Mouse (Mus musculus) forebrain, embryonic 12.5 days (tissue): ENCODE measurements around the gene Mertk. TPM values are rescaled to one million over a fixed set of nuclear protein-coding genes. Genes with fewer than 3 reads are reported as not detected.

Source experiments
- ATAC-seq: fragments of 200-750 bp; cut with Nextera tagmentation; 2 replicates; pipeline ENCODE4 v1.8.0; 2017; ENCODE audit warnings: moderate TSS enrichment; ENCODE audit not compliant: low FRiP score
- H3K27ac ChIP-seq: fragments of 300-500 bp; sonication (generic); 2 replicates; pipeline ENCODE4 v1.5.1; 2016; ENCODE audit warnings: mild to moderate bottlenecking
- H3K27me3 ChIP-seq: fragments of 300-500 bp; sonication (generic); 2 replicates; pipeline ENCODE4 v1.6.1; 2016; ENCODE audit warnings: mild to moderate bottlenecking
- H3K36me3 ChIP-seq: fragments of 300-500 bp; sonication (generic); replicated peaks from 2 replicates; pipeline ENCODE4 v1.6.1; 2016; ENCODE audit warnings: mild to moderate bottlenecking
- H3K4me1 ChIP-seq: fragments of 300-500 bp; sonication (generic); 2 replicates; pipeline ENCODE4 v1.6.1; 2016
- H3K4me2 ChIP-seq: fragments of 300-500 bp; sonication (generic); 2 replicates; pipeline ENCODE4 v1.6.1; 2016; ENCODE audit warnings: mild to moderate bottlenecking, moderate library complexity
- H3K4me3 ChIP-seq: fragments of 300-500 bp; sonication (generic); replicated peaks from 2 replicates; pipeline ENCODE4 v1.5.1; 2016; ENCODE audit warnings: mild to moderate bottlenecking
- H3K9ac ChIP-seq: fragments of 300-500 bp; sonication (generic); 2 replicates; pipeline ENCODE4 v1.6.1; 2016; ENCODE audit warnings: mild to moderate bottlenecking
- H3K9me3 ChIP-seq: fragments of 300-500 bp; sonication (generic); 2 replicates; pipeline ENCODE4 v1.6.1; 2016
- WGBS: fragments of 180-500 bp; shearing (Covaris S2); methylation state at CpG from one replicate; pipeline ENCODE4 v1.1.7; 2016; 5-methylcytosine and 5-hydroxymethylcytosine counted together
- polyA plus RNA-seq: library from polyadenylated mRNA; unstranded; fragments of >200 nt; fragmentation: Nextera tagmentation; extraction: Ambion mirVana; gene quantifications from 2 replicates; pipeline ENCODE4 v1.2.1, GENCODE M21; 2016

Gene Mertk
- polyA plus RNA-seq, 1 experiment from 2014 or later, result 2.7 TPM

GRCm38 (mm10) chr2:128816311-128816710 lies 117.6 kb downstream of the Mertk start:
- no peaks in the 10 kb centered on the region for H3K27me3 ChIP-seq
- no peak overlapping the region for H3K4me2 ChIP-seq
- no peak overlapping the region for H3K27ac ChIP-seq
- ATAC-seq, result no peak
- H3K9ac ChIP-seq, result no peak overlapping the region
- H3K36me3 ChIP-seq, result no peaks in the 10 kb centered on the region
- peaks cover 14% of the 10 kb centered on the region for H3K4me1 ChIP-seq
- no peaks in the 10 kb centered on the region for H3K9me3 ChIP-seq
- 89% methylated on average over 1 of the region's 1 CpGs for WGBS
- no peak overlapping the region for H3K4me3 ChIP-seq

GRCm38 (mm10) chr2:128816916-128817315 lies 118.2 kb downstream of the Mertk start:
- 48% methylated on average over 6 of the region's 6 CpGs for WGBS
- Histone ChIP-seq H3K27me3 (no peaks in the 10 kb centered on the region), H3K9me3 (no peaks in the 10 kb centered on the region), H3K9ac (no peak overlapping the region), H3K4me2 (peak overlapping the region; percentile 62), H3K36me3 (no peaks in the 10 kb centered on the region), H3K4me3 (peak overlapping the region; percentile 71), H3K27ac (no peak overlapping the region), H3K4me1 (peaks cover 14% of the 10 kb centered on the region)
- ATAC-seq, result no peak

- no peaks in the 10 kb centered on the region for H3K27me3 ChIP-seq
- peaks cover 14% of the 10 kb centered on the region for H3K4me1 ChIP-seq
- H3K27ac ChIP-seq, result peak overlapping the region; percentile 96
- H3K9me3 ChIP-seq, result no peaks in the 10 kb centered on the region
- WGBS, result 0% methylated on average over 7 of the region's 7 CpGs
- H3K9ac ChIP-seq, result peak overlapping the region; percentile 22; the same call in 1 of the 2 replicates
- no peaks in the 10 kb centered on the region for H3K36me3 ChIP-seq
- peak overlapping the region; percentile 62 for H3K4me2 ChIP-seq
- peak overlapping the region; percentile 71 for H3K4me3 ChIP-seq
- no peak for ATAC-seq
Measured at GRCm38 (mm10) chr2:128817387-128817785, 118.6 kb downstream of the Mertk start.

DNA sequence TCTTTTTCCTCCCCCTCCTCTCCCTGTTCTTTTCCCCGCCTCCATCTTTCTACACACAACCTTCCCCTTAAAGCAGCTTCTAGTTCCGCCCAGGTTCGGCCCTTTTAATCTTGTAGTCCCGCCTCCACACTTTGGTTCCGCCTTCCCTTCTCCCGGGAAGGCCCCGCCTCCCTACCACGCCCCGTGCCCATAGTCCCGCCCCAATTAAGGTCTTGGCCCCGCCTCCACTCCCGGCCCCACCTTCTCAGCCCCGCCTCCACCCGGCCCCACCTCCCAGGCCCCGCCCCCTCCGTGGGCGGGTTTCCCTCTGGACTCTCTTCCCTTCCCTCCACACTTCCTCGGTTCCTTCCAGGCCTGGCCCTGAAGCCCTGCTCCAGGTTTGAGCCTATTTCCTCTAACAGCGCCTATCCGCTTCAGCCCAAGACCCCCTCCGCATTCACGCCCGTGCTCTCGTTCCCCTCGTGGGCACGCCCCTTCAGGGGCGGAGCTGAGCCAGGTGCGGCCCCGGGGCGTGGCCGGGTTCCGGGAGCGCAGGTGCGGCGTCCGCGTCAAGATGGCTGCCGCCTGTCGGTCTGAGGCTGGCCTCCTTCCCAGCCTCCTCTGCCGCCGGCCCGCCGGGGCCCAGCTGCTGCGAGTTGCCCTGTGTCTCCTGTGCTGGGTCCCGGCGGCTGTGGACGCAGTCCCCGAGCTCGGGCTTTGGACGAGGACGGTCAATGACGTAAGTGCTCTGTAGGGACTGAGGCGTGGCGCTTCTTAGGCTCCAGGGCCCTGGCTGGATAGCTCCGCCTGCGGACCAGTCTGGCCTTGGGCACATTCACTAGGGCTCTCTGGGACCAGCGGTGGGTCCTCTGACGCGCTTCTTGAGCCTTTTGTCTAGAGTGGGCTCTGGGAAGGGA lies 119.3 kb downstream of the Mertk start, which contains the start of gene Tmem87b:
Gene Tmem87b (plus strand): TSS at position 333 of the 896 bp plus-strand sequence.
- peaks cover 14% of the 10 kb centered on the region for H3K4me1 ChIP-seq
- H3K27me3 ChIP-seq, result no peaks in the 10 kb centered on the region
- peak; percentile 92 for ATAC-seq
- peak within 1 kb of the TSS; percentile 72 for H3K9ac ChIP-seq
- H3K4me3 ChIP-seq, result peak within 1 kb of the TSS; percentile 71
- peak within 1 kb of the TSS; percentile 62 for H3K4me2 ChIP-seq
- no peaks in the 10 kb centered on the region for H3K9me3 ChIP-seq
- under 1% methylated on average over 59 of the region's 59 CpGs for WGBS
- peak within 1 kb of the TSS; percentile 96 for H3K27ac ChIP-seq
- no peaks in the 10 kb centered on the region for H3K36me3 ChIP-seq

DNA sequence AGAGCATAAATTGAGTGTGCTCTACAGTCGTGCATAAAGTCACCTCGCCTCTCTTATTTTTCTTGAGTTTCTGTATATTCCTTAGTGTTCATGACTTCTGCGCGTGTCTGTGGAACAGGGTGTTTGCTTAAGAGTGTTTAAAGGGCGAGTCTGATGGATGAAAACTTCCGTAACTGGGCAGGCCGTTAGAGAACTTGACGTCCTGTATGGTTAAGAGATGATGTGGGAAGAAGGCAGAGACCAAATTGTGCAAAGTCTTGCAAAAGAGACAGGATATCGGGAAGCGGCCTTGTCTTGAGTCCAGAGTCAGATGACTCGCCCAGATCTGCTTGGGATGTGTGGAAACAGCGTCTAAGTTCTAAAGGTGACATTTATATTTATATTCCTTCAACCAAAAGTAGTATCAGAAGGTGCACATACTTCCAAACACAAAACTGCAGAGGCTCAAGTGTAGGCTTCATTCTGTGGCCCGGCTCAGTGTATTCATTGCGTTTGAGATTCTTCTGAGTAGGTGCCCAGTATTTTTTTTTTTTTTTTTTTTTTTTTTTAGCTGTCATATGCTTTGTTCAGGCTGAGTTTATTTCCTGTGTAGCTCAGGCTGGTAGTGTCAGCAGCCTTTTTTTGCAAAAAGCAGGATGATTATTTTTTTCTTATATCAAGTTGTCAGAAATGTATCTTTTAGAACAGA lies 120.3 kb downstream of the Mertk start:
- H3K4me2 ChIP-seq, result peak overlapping the region; percentile 62
- 19% methylated on average over 14 of the region's 14 CpGs for WGBS
- no peaks in the 10 kb centered on the region for H3K27me3 ChIP-seq
- H3K9ac ChIP-seq, result peak overlapping the region; percentile 72
- H3K9me3 ChIP-seq, result no peaks in the 10 kb centered on the region
- H3K4me1 ChIP-seq, result peaks cover 14% of the 10 kb centered on the region
- H3K36me3 ChIP-seq, result no peaks in the 10 kb centered on the region
- no peak for ATAC-seq
- H3K4me3 ChIP-seq, result peak overlapping the region; percentile 71
- H3K27ac ChIP-seq, result peak overlapping the region; percentile 96

DNA sequence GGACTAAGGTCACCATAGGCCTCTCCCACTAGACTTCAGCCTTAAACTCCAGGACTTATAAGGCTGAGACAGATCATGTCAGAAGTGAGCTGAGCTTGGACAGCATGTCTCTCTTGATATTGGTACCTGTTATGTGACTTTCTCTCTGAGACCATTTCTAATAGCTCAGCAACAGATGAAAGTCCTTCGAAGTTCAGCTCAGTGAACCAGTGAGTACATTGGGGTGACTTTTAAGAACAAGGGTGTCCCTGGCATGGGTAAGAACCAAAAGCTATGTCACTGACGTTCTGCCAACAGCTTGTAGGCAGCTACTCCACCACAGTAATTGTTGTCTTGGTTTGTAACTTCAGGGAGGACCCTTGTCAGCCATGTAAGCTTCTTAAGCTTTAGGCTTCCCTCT lies 121.9 kb downstream of the Mertk start:
- Histone ChIP-seq H3K27ac (no peak overlapping the region), H3K27me3 (no peaks in the 10 kb centered on the region), H3K36me3 (no peaks in the 10 kb centered on the region), H3K9ac (no peak overlapping the region), H3K4me3 (no peak overlapping the region), H3K4me2 (no peak overlapping the region), H3K9me3 (no peaks in the 10 kb centered on the region), H3K4me1 (peaks cover 14% of the 10 kb centered on the region)
- 89% methylated on average over 2 of the region's 2 CpGs for WGBS
- ATAC-seq, result no peak

DNA sequence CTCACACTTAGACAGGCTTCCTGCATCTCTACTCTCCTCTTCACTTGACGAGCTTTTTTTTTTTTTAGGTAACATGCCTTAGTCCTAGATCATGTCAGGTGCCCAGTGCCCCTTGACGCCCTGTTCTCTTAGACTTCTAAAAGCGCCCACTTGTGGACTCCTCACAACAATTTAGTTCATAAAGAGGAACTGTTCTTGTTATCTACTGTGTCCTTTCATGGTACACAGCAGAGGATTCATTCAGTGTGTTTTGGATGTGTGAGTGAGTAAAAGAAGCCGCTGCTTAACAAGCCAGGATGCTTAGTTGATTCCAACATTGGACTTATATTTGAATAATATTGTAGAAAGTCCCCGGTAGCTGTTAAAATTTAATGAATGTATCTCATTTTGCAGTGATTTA lies 125.1 kb downstream of the Mertk start:
- no peak for ATAC-seq
- Histone ChIP-seq H3K27me3 (no peaks in the 10 kb centered on the region), H3K4me3 (no peak overlapping the region), H3K27ac (no peak overlapping the region), H3K9ac (no peak overlapping the region), H3K36me3 (peaks cover 20% of the 10 kb centered on the region; the same call in 1 of the 2 replicates), H3K4me2 (no peak overlapping the region), H3K9me3 (no peaks in the 10 kb centered on the region), H3K4me1 (peaks cover 9% of the 10 kb centered on the region)
- WGBS, result 87% methylated on average over 5 of the region's 5 CpGs

DNA sequence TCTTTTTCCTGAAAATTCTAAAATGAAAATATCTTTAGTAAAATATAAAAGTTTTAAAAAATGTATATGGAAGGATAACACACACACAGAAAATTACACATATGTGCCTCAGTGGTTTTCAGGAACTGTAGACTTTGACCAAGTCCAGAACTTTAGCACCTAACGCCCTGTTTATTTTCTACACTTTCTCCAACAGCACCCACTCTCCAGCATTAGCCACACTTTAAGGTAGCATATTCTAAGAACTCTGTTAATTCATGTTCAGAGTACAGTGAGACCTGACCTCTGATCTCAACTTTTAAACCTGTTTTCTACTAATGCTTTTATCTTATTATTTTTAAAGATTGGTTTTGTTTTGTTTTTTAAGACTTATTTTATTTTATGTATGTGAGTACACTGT lies 129.0 kb downstream of the Mertk start:
- H3K9ac ChIP-seq, result no peak overlapping the region
- no peak overlapping the region for H3K4me2 ChIP-seq
- no peak for ATAC-seq
- no peak overlapping the region for H3K27ac ChIP-seq
- H3K4me1 ChIP-seq, result no peaks in the 10 kb centered on the region
- H3K36me3 ChIP-seq, result peaks cover 40% of the 10 kb centered on the region
- H3K9me3 ChIP-seq, result no peaks in the 10 kb centered on the region
- no peak overlapping the region for H3K4me3 ChIP-seq
- WGBS, result 96% methylated on average over 1 of the region's 1 CpGs
- H3K27me3 ChIP-seq, result no peaks in the 10 kb centered on the region

DNA sequence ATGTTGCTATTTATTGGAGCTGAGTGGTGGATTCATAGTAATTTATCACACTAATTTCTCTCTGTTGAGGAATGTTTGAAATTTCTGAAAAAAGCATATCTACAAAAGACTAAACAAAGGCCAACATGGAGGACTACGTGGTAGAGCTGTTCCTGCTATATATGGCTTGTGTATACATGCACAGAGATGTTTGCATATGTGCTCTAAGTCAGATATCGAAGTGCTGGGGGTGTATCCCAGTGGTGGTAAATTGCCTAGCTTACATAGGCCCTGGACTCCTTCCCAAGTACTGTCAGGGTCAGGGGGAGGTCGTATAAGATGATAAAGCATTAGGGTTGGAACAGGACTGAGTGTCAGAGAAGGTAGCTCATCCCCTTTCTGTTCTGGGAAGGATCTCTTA lies 133.9 kb downstream of the Mertk start:
- H3K4me1 ChIP-seq, result no peaks in the 10 kb centered on the region
- H3K27ac ChIP-seq, result no peak overlapping the region
- peaks cover 69% of the 10 kb centered on the region for H3K36me3 ChIP-seq
- 87% methylated on average over 3 of the region's 3 CpGs for WGBS
- no peak overlapping the region for H3K4me3 ChIP-seq
- no peak overlapping the region for H3K4me2 ChIP-seq
- no peak overlapping the region for H3K9ac ChIP-seq
- no peaks in the 10 kb centered on the region for H3K9me3 ChIP-seq
- H3K27me3 ChIP-seq, result no peaks in the 10 kb centered on the region
- no peak for ATAC-seq

- H3K9me3 ChIP-seq, result no peaks in the 10 kb centered on the region
- H3K27ac ChIP-seq, result no peak overlapping the region
- peaks cover 70% of the 10 kb centered on the region for H3K36me3 ChIP-seq
- ATAC-seq, result no peak
- no peak overlapping the region for H3K4me3 ChIP-seq
- H3K4me1 ChIP-seq, result no peaks in the 10 kb centered on the region
- no peak overlapping the region for H3K9ac ChIP-seq
- no peaks in the 10 kb centered on the region for H3K27me3 ChIP-seq
- WGBS, result 95% methylated on average over 2 of the region's 2 CpGs
- H3K4me2 ChIP-seq, result no peak overlapping the region
Measured at GRCm38 (mm10) chr2:128833035-128833434, 134.3 kb downstream of the Mertk start.

- Histone ChIP-seq H3K27ac (no peak overlapping the region), H3K4me1 (no peaks in the 10 kb centered on the region), H3K4me2 (no peak overlapping the region), H3K9ac (no peak overlapping the region), H3K27me3 (no peaks in the 10 kb centered on the region), H3K36me3 (peaks cover 66% of the 10 kb centered on the region), H3K9me3 (no peaks in the 10 kb centered on the region), H3K4me3 (no peak overlapping the region)
- no peak for ATAC-seq
- 95% methylated on average over 2 of the region's 2 CpGs for WGBS
Measured at GRCm38 (mm10) chr2:128833435-128833834, 134.7 kb downstream of the Mertk start.

DNA sequence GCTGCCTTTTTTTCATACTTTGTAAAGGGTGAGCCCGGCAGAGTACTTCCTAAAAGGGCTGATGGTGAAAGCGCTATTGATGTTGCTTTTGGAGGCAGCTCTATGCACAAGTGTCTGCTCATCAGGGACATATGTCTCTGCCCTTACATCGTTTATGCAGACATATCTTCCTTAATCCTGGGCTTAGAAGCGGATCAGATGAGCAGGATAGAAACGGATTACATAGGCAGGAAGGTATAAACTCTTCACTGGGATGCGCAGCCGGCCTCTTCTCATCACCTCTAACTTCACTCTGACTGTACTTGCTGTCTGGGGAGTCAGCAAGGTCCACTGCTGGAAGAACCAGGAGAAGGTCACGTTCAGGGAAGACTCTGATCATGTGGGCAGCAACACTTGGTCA lies 138.8 kb downstream of the Mertk start:
- Histone ChIP-seq H3K4me3 (no peak overlapping the region), H3K9me3 (no peaks in the 10 kb centered on the region), H3K27ac (no peak overlapping the region), H3K4me2 (no peak overlapping the region), H3K9ac (no peak overlapping the region), H3K27me3 (no peaks in the 10 kb centered on the region), H3K36me3 (peaks cover 56% of the 10 kb centered on the region), H3K4me1 (no peaks in the 10 kb centered on the region)
- ATAC-seq, result no peak
- WGBS, result 94% methylated on average over 8 of the region's 8 CpGs
